Mouse (Mus musculus): ENCODE results near the gene Chil1. TPM values are rescaled to one million over a fixed set of nuclear protein-coding genes. Genes with fewer than 3 reads are reported as not detected.
A peak's percentile ranks its signal among the peaks of the same experiment; 100 is the strongest.

Chil1 gene
- polyA plus RNA-seq, 1 experiment: not detected

GRCm38 (mm10) chr1:134188989-134189729 is 7.2 kb downstream of the Chil1 start:
- H3K4me1 ChIP-seq (ENCODE audit: control insufficient read depth, insufficient read depth, low read length): peaks cover 31% of the 10 kb centered on the region
- 36% methylated on average over 12 of the region's 12 CpGs for WGBS
- H3K27ac ChIP-seq (ENCODE audit: insufficient read depth, low read depth, low read length): no peak overlapping the region
- TF ChIP-seq CTCF (IDR thresholded peaks at IDR 0.05; ENCODE audit: insufficient read depth, low read depth, low read length) (no peak), POLR2A (IDR thresholded peaks at IDR 0.05; ENCODE audit: insufficient read depth, low read depth, low read length) (no peak)
- no peak overlapping the region for H3K4me3 ChIP-seq (ENCODE audit: insufficient read depth, low read depth, low read length)

- TF ChIP-seq POLR2A (IDR thresholded peaks at IDR 0.05; ENCODE audit: insufficient read depth, low read depth, low read length): no peak
- TF ChIP-seq CTCF (IDR thresholded peaks at IDR 0.05; ENCODE audit: insufficient read depth, low read depth, low read length): no peak
- WGBS: 68% methylated on average over 5 of the region's 5 CpGs
- Histone ChIP-seq H3K4me1 (ENCODE audit: control insufficient read depth, insufficient read depth, low read length) (peaks cover 49% of the 10 kb centered on the region), H3K4me3 (ENCODE audit: insufficient read depth, low read depth, low read length) (no peak overlapping the region), H3K27ac (ENCODE audit: insufficient read depth, low read depth, low read length) (no peak overlapping the region)
Observed at GRCm38 (mm10) chr1:134191192-134191591, 9.2 kb downstream of the Chil1 start.

DNA sequence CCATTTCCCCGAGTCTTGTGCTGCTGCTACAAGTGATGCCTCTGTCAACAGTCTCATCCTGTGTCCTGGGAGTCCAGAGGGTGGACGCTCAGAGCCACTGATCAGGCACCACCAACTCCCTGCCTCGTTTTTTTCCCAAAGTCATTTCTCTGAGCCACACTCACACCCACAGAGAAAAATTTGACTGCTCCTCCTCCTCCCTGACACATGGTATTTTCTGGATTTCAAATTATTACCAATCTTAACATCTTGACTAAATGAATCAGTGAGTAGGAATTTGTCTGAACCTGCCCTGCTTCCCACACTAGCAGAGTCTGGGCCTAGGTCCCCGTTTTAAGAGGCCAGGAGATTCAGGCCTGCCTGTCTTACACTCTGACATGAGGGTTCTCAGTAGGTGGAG is 10.0 kb downstream of the Chil1 start:
- peaks cover 56% of the 10 kb centered on the region for H3K4me1 ChIP-seq (ENCODE audit: control insufficient read depth, insufficient read depth, low read length)
- no peak for TF ChIP-seq POLR2A (IDR thresholded peaks at IDR 0.05; ENCODE audit: insufficient read depth, low read depth, low read length)
- TF ChIP-seq CTCF (IDR thresholded peaks at IDR 0.05; ENCODE audit: insufficient read depth, low read depth, low read length): no peak
- H3K27ac ChIP-seq (ENCODE audit: insufficient read depth, low read depth, low read length): no peak overlapping the region
- no peak overlapping the region for H3K4me3 ChIP-seq (ENCODE audit: insufficient read depth, low read depth, low read length)
- 56% methylated on average over 4 of the region's 4 CpGs for WGBS

DNA sequence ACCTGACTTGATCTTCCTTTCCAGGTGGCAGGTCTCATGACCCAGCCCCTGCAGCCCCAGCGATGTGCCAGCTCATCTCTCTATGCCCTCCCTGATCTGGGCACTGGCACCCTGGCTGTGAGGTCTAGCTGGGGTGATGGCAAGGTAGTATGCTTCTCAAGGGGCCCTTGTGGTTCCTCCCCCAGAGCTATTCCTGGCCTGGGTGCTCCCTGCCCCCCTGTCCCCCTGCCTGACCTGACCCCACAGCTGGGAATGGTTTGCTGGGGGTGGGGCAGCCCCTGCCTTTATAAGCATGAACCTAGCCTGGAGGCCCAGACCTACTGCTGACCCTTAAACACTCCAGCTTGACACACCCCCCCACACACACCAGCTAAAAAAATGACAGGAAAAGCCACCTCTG is 11.2 kb downstream of the Chil1 start, which contains the start of gene Mybph:
Gene Mybph, plus strand, starts transcription at position 323 of the 400 bp plus-strand sequence.
- Histone ChIP-seq H3K4me3 (ENCODE audit: insufficient read depth, low read depth, low read length) (no peak within 1 kb of the TSS), H3K4me1 (ENCODE audit: control insufficient read depth, insufficient read depth, low read length) (peaks cover 66% of the 10 kb centered on the region), H3K27ac (ENCODE audit: insufficient read depth, low read depth, low read length) (no peak within 1 kb of the TSS)
- TF ChIP-seq POLR2A (IDR thresholded peaks at IDR 0.05; ENCODE audit: insufficient read depth, low read depth, low read length) (no peak), CTCF (IDR thresholded peaks at IDR 0.05; ENCODE audit: insufficient read depth, low read depth, low read length) (no peak)
- WGBS: 85% methylated on average over 1 of the region's 1 CpGs

- H3K27ac ChIP-seq (ENCODE audit: insufficient read depth, low read depth, low read length): no peak overlapping the region
- TF ChIP-seq POLR2A (IDR thresholded peaks at IDR 0.05; ENCODE audit: insufficient read depth, low read depth, low read length) (no peak), CTCF (IDR thresholded peaks at IDR 0.05; ENCODE audit: insufficient read depth, low read depth, low read length) (no peak)
- H3K4me1 ChIP-seq (ENCODE audit: control insufficient read depth, insufficient read depth, low read length): peaks cover 66% of the 10 kb centered on the region
- no peak overlapping the region for H3K4me3 ChIP-seq (ENCODE audit: insufficient read depth, low read depth, low read length)
- WGBS: 72% methylated on average over 7 of the region's 7 CpGs
Observed at GRCm38 (mm10) chr1:134193674-134194197, 11.8 kb downstream of the Chil1 start.

DNA sequence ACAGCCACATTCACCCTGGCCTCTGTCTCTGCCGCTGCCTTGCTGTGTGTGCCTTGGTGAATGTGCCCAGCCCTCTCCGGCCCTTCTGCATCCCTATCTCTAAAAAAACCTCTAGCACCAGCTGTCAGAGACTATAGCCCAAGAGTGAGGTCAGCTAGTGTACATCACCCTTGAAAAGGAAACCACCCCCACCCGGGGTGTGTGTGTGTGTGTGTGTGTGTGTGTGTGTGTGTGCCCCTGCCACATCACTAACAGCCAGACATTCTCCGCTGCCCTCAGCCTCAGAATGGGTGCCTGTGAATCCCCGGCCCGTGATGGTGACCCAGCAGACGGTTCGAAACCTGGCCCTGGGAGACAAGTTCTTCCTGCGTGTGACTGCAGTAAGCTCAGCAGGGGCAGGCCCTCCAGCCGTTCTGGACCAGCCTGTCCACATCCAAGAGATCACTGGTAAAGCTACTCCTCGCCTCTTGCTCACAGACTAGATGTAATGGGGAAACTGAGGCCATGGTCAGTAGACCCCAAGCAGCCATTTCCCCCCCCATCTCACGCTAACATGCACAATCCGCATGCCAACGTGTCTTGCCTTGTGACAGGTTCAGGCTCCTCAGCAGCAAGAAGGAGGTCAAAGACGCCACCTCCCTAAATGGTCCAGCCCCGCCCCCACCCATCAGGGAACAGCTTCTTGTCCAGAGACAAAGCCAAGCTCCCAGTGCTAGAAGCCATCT is 12.5 kb downstream of the Chil1 start:
- 87% methylated on average over 16 of the region's 16 CpGs for WGBS
- no peak overlapping the region for H3K4me3 ChIP-seq (ENCODE audit: insufficient read depth, low read depth, low read length)
- TF ChIP-seq CTCF (IDR thresholded peaks at IDR 0.05; ENCODE audit: insufficient read depth, low read depth, low read length) (no peak), POLR2A (IDR thresholded peaks at IDR 0.05; ENCODE audit: insufficient read depth, low read depth, low read length) (no peak)
- peaks cover 65% of the 10 kb centered on the region for H3K4me1 ChIP-seq (ENCODE audit: control insufficient read depth, insufficient read depth, low read length)
- H3K27ac ChIP-seq (ENCODE audit: insufficient read depth, low read depth, low read length): no peak overlapping the region

GRCm38 (mm10) chr1:134195117-134195516 is 13.1 kb downstream of the Chil1 start:
- no peak for TF ChIP-seq CTCF (IDR thresholded peaks at IDR 0.05; ENCODE audit: insufficient read depth, low read depth, low read length)
- TF ChIP-seq POLR2A (IDR thresholded peaks at IDR 0.05; ENCODE audit: insufficient read depth, low read depth, low read length): no peak
- Histone ChIP-seq H3K4me3 (ENCODE audit: insufficient read depth, low read depth, low read length) (no peak overlapping the region), H3K27ac (ENCODE audit: insufficient read depth, low read depth, low read length) (no peak overlapping the region)

DNA sequence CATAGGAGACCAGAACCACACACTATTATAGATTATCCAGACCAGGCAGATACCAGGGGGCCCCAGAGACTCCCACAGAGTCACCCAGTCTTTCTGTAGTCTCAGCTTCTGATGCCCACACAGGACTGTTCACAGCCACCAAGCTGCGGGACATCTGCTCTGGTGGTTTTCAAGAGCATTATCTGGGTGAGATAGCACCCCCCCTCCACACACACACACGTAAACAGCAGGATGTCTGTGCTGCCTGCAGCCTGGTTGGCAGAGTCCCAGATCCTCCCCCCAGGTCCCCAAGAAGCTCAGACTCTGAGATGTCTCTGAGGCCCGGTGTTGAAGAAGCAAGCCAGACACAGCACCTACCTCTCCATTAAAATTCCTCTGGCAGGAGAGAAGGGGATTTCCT is 13.6 kb downstream of the Chil1 start:
- WGBS: 22% methylated on average over 3 of the region's 3 CpGs
- Histone ChIP-seq H3K27ac (ENCODE audit: insufficient read depth, low read depth, low read length) (0 out of 2 replicates have a peak overlapping the region, but pooled peaks have one; percentile 6), H3K4me1 (ENCODE audit: control insufficient read depth, insufficient read depth, low read length) (peaks cover 71% of the 10 kb centered on the region), H3K4me3 (ENCODE audit: insufficient read depth, low read depth, low read length) (no peak overlapping the region)
- TF ChIP-seq CTCF (IDR thresholded peaks at IDR 0.05; ENCODE audit: insufficient read depth, low read depth, low read length) (no peak), POLR2A (IDR thresholded peaks at IDR 0.05; ENCODE audit: insufficient read depth, low read depth, low read length) (no peak)

More at GRCm38 (mm10) chr1:134195117-134195516, 13.1 kb downstream of the Chil1 start:
- WGBS: 75% methylated on average over 2 of the region's 2 CpGs
- peaks cover 70% of the 10 kb centered on the region for H3K4me1 ChIP-seq (ENCODE audit: control insufficient read depth, insufficient read depth, low read length)

DNA sequence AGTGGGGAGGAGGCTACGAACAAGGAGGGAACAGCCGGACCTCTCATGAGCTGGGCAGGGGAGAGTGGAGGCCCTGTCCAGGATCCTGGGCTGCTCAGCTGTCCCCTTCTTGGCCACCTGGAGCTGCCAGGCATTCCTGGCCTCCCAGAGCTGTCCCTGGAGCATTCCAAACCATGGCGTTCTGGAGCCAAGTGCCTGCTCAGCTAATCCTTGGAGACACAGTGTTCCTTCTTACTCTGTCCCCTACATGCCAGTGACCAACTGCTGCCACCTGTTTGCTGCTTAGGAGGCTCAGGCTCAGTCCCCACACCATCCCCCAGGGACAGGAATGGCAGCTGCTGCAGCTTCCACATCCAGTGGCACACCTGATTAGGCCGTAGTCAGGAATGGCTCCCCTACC is 14.0 kb downstream of the Chil1 start:
- TF ChIP-seq POLR2A (IDR thresholded peaks at IDR 0.05; ENCODE audit: insufficient read depth, low read depth, low read length): no peak
- no peak for TF ChIP-seq CTCF (IDR thresholded peaks at IDR 0.05; ENCODE audit: insufficient read depth, low read depth, low read length)
- no peak overlapping the region for H3K4me3 ChIP-seq (ENCODE audit: insufficient read depth, low read depth, low read length)
- 55% methylated on average over 4 of the region's 4 CpGs for WGBS
- peak overlapping the region; percentile 6; the same call in 1 of the 2 replicates for H3K27ac ChIP-seq (ENCODE audit: insufficient read depth, low read depth, low read length)
- H3K4me1 ChIP-seq (ENCODE audit: control insufficient read depth, insufficient read depth, low read length): peaks cover 75% of the 10 kb centered on the region

Measured in olfactory bulb, adult 2 months (tissue).